Mouse (Mus musculus) forebrain, embryonic 11.5 days (tissue): ENCODE results near the gene Mrpl23. TPM values are rescaled to one million over a fixed set of nuclear protein-coding genes. Genes with fewer than 3 reads are reported as not detected.

Source experiments
- ATAC-seq: fragments of 200-750 bp; cut with Nextera tagmentation; replicated peaks from 2 replicates; pipeline ENCODE4 v1.8.0; 2017; ENCODE audit warnings: moderate TSS enrichment; ENCODE audit not compliant: low FRiP score
- DNase-seq: peaks from one replicate; pipeline ENCODE4 v3.0.0-alpha.2; 2017; ENCODE audit warnings: low spot score
- H3K27ac ChIP-seq: fragments of 300-500 bp; sonication (generic); 2 replicates; pipeline ENCODE4 v1.5.1; 2014; ENCODE audit warnings: low read depth, low read length
- H3K27me3 ChIP-seq: fragments of 300-500 bp; sonication (generic); 2 replicates; pipeline ENCODE4 v1.6.1; 2014; ENCODE audit warnings: mild to moderate bottlenecking, low read length, mixed read lengths; ENCODE audit not compliant: control insufficient read depth, insufficient read depth
- H3K36me3 ChIP-seq: fragments of 300-500 bp; sonication (generic); 2 replicates; pipeline ENCODE4 v1.6.1; 2014; ENCODE audit warnings: mild to moderate bottlenecking, low read length, moderate library complexity, mixed read lengths; ENCODE audit not compliant: control insufficient read depth, insufficient read depth
- H3K4me1 ChIP-seq: fragments of 300-500 bp; sonication (generic); replicated peaks from 2 replicates; pipeline ENCODE4 v1.6.1; 2014; ENCODE audit warnings: low read length, mixed read lengths; ENCODE audit not compliant: control insufficient read depth, insufficient read depth
- H3K4me2 ChIP-seq: fragments of 300-500 bp; sonication (generic); 2 replicates; pipeline ENCODE4 v1.6.1; 2014; ENCODE audit warnings: low read depth, mild to moderate bottlenecking, low read length, moderate library complexity, mixed read lengths; ENCODE audit not compliant: severe bottlenecking
- H3K4me3 ChIP-seq: fragments of 300-500 bp; sonication (generic); 2 replicates; pipeline ENCODE4 v1.5.1; 2014; ENCODE audit warnings: low read depth, low read length
- H3K9ac ChIP-seq: fragments of 300-500 bp; sonication (generic); 2 replicates; pipeline ENCODE4 v1.6.1; 2014; ENCODE audit warnings: low read length
- H3K9me3 ChIP-seq: fragments of 300-500 bp; sonication (generic); 2 replicates; pipeline ENCODE4 v1.6.1; 2016; ENCODE audit warnings: low read length, mixed read lengths; ENCODE audit not compliant: control insufficient read depth
- WGBS: fragments of 180-500 bp; shearing (Covaris S2); extraction: QIAGEN DNeasy Blood & Tissue Kit; methylation state at CpG from one replicate; pipeline ENCODE4 v1.1.7; 2014; 5-methylcytosine and 5-hydroxymethylcytosine counted together
- polyA plus RNA-seq: library from polyadenylated mRNA; unstranded; fragments of >200 nt; fragmentation: Nextera tagmentation; extraction: Ambion mirVana; gene quantifications from 2 replicates; pipeline ENCODE4 v1.2.1, GENCODE M21; 2014

The Mrpl23 gene
- polyA plus RNA-seq, 1 experiment from 2014 or later = 18.7 TPM

DNA sequence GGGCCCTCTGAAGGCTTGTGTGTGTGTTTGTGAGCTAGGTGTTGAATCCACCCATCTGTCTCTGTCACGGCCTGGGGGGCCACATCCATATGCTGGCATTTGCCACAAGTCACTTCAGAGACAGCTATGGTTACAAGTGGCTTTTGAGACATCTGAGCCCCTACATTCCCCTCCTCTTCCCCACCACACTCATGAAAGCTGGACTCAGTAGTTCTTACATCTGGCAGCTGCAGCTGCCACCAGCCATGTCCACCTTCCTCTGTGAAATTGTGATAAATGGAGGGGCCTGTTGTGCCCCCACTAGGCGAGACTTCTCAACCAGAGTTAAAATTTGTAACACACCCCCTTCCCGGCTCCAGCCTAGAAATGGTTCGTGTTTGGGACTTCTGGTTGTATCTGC is 5.8 kb downstream of the Mrpl23 start:
- no peak overlapping the region for H3K4me2 ChIP-seq
- no peak overlapping the region for H3K4me3 ChIP-seq
- ATAC-seq = peak; percentile 14
- peaks cover 23% of the 10 kb centered on the region for H3K4me1 ChIP-seq
- H3K27ac ChIP-seq = peak overlapping the region; percentile 64
- no peaks in the 10 kb centered on the region for H3K36me3 ChIP-seq
- DNase-seq = no peak
- H3K9ac ChIP-seq = peak overlapping the region; percentile 35
- 22% methylated on average over 4 of the region's 4 CpGs for WGBS
- no peaks in the 10 kb centered on the region for H3K9me3 ChIP-seq
- no peaks in the 10 kb centered on the region for H3K27me3 ChIP-seq

DNA sequence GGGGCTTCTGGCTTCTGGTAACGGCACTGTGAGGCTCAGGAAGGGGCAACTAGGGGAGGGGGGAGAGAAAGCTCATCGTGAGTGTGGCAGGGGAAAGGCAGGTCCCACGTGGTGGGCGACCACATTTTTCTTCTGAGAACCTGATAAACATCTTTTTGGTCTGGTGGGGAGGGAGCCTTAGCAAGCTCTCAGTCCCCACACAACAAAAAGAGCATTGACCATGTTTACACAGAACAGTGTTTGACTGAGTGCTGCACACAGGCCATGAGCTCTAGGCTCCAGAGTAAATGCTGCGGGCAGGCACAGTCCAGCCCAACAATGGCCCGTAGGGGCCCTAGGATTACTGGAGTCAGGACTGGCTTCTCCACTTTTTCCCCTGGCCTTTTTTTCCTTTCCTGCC is 6.3 kb downstream of the Mrpl23 start:
- 0 out of 2 replicates have a peak, but pooled peaks have one; percentile 17 for ATAC-seq
- Histone ChIP-seq H3K36me3 (no peaks in the 10 kb centered on the region), H3K27me3 (no peaks in the 10 kb centered on the region), H3K4me1 (peaks cover 18% of the 10 kb centered on the region), H3K4me2 (no peak overlapping the region), H3K4me3 (no peak overlapping the region), H3K9ac (peak overlapping the region; percentile 35; the same call in 1 of the 2 replicates), H3K9me3 (no peaks in the 10 kb centered on the region), H3K27ac (peak overlapping the region; percentile 64; the same call in 1 of the 2 replicates)
- WGBS = 21% methylated on average over 6 of the region's 6 CpGs
- DNase-seq = no peak

DNA sequence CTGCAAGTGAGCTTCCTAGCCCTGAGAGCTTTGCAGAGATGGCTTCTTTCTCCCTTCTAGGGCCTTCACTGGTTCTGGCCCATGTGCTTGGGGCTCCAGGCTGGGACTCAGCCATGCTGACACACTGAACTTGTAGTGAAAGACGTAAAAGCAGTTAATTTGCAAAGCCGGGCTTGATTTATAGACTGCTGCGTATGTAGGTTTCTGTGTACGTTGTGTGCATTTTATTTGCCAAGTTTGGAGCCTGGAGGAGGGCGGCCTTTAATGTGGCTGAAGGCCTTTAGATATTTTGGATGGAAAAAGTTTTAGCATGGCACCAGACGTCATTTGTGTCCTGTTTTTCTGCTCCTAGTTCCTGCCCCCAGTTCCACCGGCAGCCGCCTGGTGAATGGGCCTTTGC is 7.3 kb downstream of the Mrpl23 start:
- Histone ChIP-seq H3K9ac (no peak overlapping the region), H3K9me3 (no peaks in the 10 kb centered on the region), H3K27ac (no peak overlapping the region), H3K4me1 (peaks cover 17% of the 10 kb centered on the region), H3K4me2 (no peak overlapping the region), H3K27me3 (no peaks in the 10 kb centered on the region), H3K36me3 (no peaks in the 10 kb centered on the region), H3K4me3 (no peak overlapping the region)
- WGBS = 67% methylated on average over 8 of the region's 8 CpGs
- ATAC-seq (no peak), DNase-seq (no peak)

DNA sequence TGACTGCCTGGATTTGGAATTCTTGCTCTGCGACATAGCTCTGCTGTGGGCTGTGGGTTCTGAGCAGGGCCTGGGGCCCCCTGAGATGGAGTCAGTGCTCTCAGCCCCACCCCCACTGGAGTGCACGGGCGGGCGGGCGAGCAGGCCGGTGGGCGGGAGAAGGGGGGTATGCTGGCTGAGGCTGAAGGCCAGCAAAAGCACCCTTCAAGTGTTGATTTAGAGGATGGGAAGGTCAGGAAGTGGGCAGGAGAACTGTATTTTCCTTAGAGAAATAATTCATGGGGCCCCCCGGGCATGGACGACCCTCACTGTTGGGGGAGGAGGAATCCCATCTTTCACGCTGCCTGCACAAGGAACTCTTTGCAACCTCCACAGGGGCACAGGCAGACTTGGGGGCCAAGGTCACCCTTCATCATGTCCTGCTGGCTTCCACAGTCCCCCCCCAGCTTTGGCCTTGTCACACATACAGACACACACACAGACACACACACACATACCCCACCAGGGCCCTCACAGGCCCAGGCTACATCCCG is 10.4 kb downstream of the Mrpl23 start:
- Histone ChIP-seq H3K4me3 (no peak overlapping the region), H3K9ac (peak overlapping the region; percentile 32), H3K4me1 (peaks cover 17% of the 10 kb centered on the region), H3K4me2 (0 out of 2 replicates have a peak overlapping the region, but pooled peaks have one; percentile 15), H3K27ac (no peak overlapping the region), H3K9me3 (no peaks in the 10 kb centered on the region), H3K27me3 (no peaks in the 10 kb centered on the region), H3K36me3 (no peaks in the 10 kb centered on the region)
- no peak for DNase-seq
- ATAC-seq = no peak
- 43% methylated on average over 11 of the region's 11 CpGs for WGBS

DNA sequence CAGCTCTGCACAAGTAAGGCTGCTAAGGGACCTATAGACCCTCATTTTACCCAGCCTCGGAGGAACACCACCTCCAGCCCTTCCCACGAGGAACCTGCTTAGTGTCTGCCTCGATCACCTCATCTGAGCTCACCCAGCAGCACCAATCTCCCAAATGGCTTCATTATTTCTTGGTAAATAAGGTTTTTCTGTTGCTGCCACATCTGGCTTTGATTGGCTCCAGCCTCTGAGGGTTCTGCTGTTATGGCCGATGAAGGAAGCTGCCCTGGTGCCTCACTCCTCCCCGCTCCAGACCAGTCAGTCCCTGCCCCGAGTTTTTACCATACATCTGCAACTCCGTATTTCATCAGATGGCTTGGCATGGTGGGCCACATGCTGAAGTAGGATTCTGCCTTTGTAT is 13.5 kb downstream of the Mrpl23 start:
- no peaks in the 10 kb centered on the region for H3K27me3 ChIP-seq
- WGBS = 77% methylated on average over 7 of the region's 7 CpGs
- H3K4me1 ChIP-seq = peaks cover 10% of the 10 kb centered on the region
- no peak overlapping the region for H3K4me2 ChIP-seq
- ATAC-seq (no peak), DNase-seq (no peak)
- H3K9ac ChIP-seq = no peak overlapping the region
- no peak overlapping the region for H3K27ac ChIP-seq
- H3K36me3 ChIP-seq = no peaks in the 10 kb centered on the region
- H3K9me3 ChIP-seq = no peaks in the 10 kb centered on the region
- no peak overlapping the region for H3K4me3 ChIP-seq

DNA sequence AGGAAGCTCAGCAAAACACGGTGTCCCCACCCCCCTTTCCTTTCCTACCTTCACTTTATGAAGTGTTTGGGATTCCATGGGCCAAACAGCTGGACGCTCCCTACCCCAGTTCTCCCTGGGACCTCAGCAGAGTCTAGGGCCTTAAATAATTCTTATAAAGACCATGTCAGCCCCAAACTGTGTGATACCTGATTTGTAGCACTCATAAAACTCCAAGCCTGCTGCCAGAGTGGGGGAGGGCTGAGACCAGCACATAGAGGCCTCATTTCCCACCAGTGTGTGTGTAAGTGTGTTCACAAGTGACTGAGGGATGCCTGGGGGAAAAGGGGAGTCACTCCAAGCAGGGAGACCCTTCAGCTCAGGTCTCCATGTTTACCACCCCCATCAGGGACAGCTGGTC is 15.4 kb downstream of the Mrpl23 start:
- WGBS = 71% methylated on average over 2 of the region's 2 CpGs
- no peak overlapping the region for H3K4me2 ChIP-seq
- peaks cover 6% of the 10 kb centered on the region for H3K4me1 ChIP-seq

DNA sequence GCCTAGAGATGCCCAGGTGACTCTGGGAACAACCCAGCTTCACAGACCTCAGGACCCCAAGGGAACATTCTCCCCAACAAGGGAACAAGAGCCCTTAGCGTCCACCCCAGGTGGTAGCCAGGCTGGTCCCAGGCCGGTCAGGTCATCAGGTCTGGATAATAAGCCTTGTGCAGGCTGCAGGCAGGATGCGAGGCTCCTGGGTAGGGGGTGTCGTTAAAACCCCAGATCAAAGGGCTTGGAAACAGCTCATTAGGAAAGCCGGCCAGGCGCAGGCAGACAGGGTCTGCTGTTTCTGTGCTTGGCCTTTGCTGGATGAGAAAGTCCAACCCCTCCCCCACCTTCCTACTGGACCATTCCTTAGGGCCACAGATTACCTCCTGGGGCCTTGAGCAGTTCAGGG is 16.2 kb downstream of the Mrpl23 start:
- H3K9me3 ChIP-seq = no peaks in the 10 kb centered on the region
- no peak overlapping the region for H3K4me3 ChIP-seq
- H3K27ac ChIP-seq = no peak overlapping the region
- no peaks in the 10 kb centered on the region for H3K36me3 ChIP-seq
- 11% methylated on average over 6 of the region's 6 CpGs for WGBS
- no peak for DNase-seq
- no peak overlapping the region for H3K4me2 ChIP-seq
- peaks cover 3% of the 10 kb centered on the region; the same call in 1 of the 2 replicates for H3K4me1 ChIP-seq
- no peak overlapping the region for H3K9ac ChIP-seq
- H3K27me3 ChIP-seq = no peaks in the 10 kb centered on the region
- no peak for ATAC-seq

More for the DNA sequence above, 15.4 kb downstream of the Mrpl23 start:
- ATAC-seq = no peak
- H3K9ac ChIP-seq = no peak overlapping the region
- no peaks in the 10 kb centered on the region for H3K9me3 ChIP-seq
- no peak overlapping the region for H3K27ac ChIP-seq
- DNase-seq = no peak
- no peaks in the 10 kb centered on the region for H3K27me3 ChIP-seq
- no peaks in the 10 kb centered on the region for H3K36me3 ChIP-seq
- no peak overlapping the region for H3K4me3 ChIP-seq

DNA sequence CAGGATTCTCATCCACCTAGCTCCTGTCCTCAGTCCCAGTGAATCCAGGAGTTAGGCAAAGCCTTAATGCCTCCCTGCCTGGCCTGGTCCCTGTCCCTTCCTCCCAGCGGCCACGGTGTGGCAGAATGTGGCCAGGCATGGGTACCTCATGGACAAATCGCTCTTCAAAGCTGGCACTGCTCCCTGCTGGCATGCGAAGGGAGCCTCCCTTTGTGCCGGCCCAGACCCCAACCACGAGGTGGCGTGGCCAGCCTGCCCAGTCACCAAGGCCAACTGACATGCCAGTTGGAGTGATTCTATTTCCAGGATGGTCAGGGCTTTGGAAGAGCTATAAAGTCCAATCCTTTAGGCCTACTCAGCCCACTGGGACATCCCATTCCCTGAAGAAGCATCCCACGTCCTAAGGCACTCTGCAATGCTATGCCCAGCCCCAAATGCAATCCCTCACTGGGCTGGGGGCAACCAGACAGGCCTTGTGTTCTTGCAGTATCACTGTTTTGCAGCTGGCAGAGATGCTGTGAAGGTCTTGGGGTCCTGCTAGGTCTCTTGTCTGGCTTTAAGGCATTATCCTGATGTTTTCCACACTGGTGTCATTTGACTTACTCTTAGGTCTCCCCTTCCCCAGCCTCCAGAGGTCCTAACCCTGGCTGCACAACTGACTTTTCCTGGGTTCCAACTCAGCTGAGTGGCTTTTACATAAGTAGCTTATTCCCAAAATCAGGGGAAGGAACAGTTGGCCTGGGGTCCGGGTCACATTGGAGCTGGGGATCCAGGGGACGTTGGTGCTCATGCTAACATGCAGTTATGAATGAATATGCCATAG is 17.7 kb downstream of the Mrpl23 start:
- Histone ChIP-seq H3K4me2 (no peak overlapping the region), H3K4me1 (peaks cover 8% of the 10 kb centered on the region; the same call in 1 of the 2 replicates), H3K9ac (no peak overlapping the region), H3K27me3 (no peaks in the 10 kb centered on the region), H3K9me3 (no peaks in the 10 kb centered on the region), H3K4me3 (no peak overlapping the region), H3K36me3 (no peaks in the 10 kb centered on the region), H3K27ac (no peak overlapping the region)
- 86% methylated on average over 10 of the region's 10 CpGs for WGBS
- no peak for ATAC-seq
- no peak for DNase-seq
